Mouse (Mus musculus) left cerebral cortex, postnatal 4 days (tissue): ENCODE measurements around the gene 3830406C13Rik. TPM values are rescaled to one million over a fixed set of nuclear protein-coding genes. Genes with fewer than 3 reads are reported as not detected.

Experiments used
- DNase-seq: peaks from one replicate; pipeline ENCODE4 v3.0.0-alpha.2; 2022
- intact Hi-C: fragments of 180-260 bp; cut with DNase I; formaldehyde crosslinking; loops from one replicate; pipeline ENCODE4 v1.15.1; 2025
- total RNA-seq, 2 experiments: library from RNA; stranded (reverse); gene quantifications; 2 replicates each; pipeline ENCODE4 v1.2.3; 2021

The 3830406C13Rik gene
- total RNA-seq, 2 experiments from 2014 or later: 29.4 to 30.6 TPM

DNA sequence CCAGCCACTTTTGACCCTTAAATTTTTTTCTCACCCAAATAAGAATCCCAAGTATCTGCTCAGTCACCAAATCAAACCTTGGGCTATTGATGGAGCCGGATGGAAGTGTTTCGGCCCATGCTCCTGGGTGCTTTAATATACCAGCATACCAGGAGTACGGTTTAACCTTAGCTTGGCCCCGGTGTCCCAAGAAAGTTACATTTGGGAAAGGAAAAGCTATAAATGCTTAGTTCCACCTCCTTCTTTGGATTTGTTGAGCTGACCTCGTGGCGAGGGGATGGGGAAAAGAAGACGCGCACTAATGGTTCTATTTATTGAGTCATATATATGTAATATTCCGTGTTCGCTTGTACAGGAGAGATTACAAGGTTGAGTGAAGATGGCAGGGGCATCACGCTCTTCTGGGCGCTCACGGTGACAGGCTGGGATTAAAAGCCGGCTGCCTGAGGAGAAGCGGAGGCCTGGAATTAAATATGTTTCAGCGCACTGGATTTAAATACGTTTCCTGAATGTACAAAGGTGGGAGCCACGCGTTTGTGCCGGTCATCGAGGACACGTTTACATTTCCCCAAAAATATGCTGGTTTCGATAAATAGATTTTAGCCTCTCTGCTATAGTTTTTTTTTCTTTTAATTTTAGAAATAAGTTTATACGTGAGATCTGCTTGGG lies 58.0 kb downstream of the 3830406C13Rik start:
- DNase-seq: no peak
- intact Hi-C loops: loop anchor here (5.0 to 10.0 kb wide), 2 partner anchors 40 to 173 kb away; no protein-coding TSS in a partner anchor

- DNase-seq: no peak
- intact Hi-C loops: loop anchor here (5.0 to 10.0 kb wide), 2 partner anchors 40 to 172 kb away; no protein-coding TSS in a partner anchor
Measured at GRCm38 (mm10) chr14:12342458-12343131, 58.6 kb downstream of the 3830406C13Rik start.

- intact Hi-C loops: loop anchor here (5.0 to 10.0 kb wide), 2 partner anchors 41 to 171 kb away; no protein-coding TSS in a partner anchor
- no peak for DNase-seq
Measured at GRCm38 (mm10) chr14:12343451-12343941, 59.5 kb downstream of the 3830406C13Rik start.

GRCm38 (mm10) chr14:12344061-12344745 lies 60.2 kb downstream of the 3830406C13Rik start:
- no peak for DNase-seq

GRCm38 (mm10) chr14:12344746-12345240 lies 60.8 kb downstream of the 3830406C13Rik start:
- DNase-seq: no peak
- intact Hi-C loops: loop anchor here (5.0 to 10.0 kb wide), 2 partner anchors 42 to 170 kb away; no protein-coding TSS in a partner anchor

More at GRCm38 (mm10) chr14:12344061-12344745, 60.2 kb downstream of the 3830406C13Rik start:
- intact Hi-C loops: loop anchor here (5.0 to 10.0 kb wide), 2 partner anchors 42 to 171 kb away; no protein-coding TSS in a partner anchor

- intact Hi-C loops: loop anchor here (10.0 kb wide), 1 partner anchor 169 kb away; no protein-coding TSS in a partner anchor
- no peak for DNase-seq
Measured at GRCm38 (mm10) chr14:12345241-12345921, 61.4 kb downstream of the 3830406C13Rik start.

GRCm38 (mm10) chr14:12346011-12346864 lies 62.3 kb downstream of the 3830406C13Rik start:
- intact Hi-C loops: loop anchor here (10.0 kb wide), 1 partner anchor 169 kb away; no protein-coding TSS in a partner anchor
- DNase-seq: no peak

- no peak for DNase-seq
- intact Hi-C loops: loop anchor here (10.0 kb wide), 1 partner anchor 168 kb away; no protein-coding TSS in a partner anchor
Measured at GRCm38 (mm10) chr14:12346865-12347600, 63.1 kb downstream of the 3830406C13Rik start.

DNA sequence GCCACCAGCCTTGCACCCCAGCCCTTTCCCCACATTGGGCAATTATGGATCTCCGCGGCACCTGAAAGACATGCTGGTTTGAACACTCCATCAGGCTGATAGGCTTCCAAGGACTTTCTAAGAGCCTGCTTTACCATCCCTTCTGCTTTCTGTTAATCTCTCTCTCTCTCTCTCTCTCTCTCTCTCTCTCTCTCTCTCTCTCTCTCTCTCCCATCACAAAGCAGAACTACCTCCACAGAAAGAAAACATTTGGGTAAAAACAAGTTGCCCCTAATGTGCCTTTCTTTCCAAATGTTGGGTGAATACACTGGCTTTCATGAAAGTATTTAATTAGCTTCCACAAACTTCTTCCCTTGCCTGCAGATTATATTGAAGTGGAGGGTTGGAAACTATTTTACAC lies 64.1 kb downstream of the 3830406C13Rik start, which contains the start of gene Fezf2:
Fezf2 (minus strand) TSS at position 101 of the 400 bp plus-strand sequence.
- intact Hi-C loops: loop anchor here (10.0 kb wide), 1 partner anchor 167 kb away; no protein-coding TSS in a partner anchor
- DNase-seq: no peak

GRCm38 (mm10) chr14:12349334-12350090 lies 65.5 kb downstream of the 3830406C13Rik start:
- intact Hi-C loops: loop anchor here (10.0 kb wide), 1 partner anchor 165 kb away; no protein-coding TSS in a partner anchor
- no peak for DNase-seq

DNA sequence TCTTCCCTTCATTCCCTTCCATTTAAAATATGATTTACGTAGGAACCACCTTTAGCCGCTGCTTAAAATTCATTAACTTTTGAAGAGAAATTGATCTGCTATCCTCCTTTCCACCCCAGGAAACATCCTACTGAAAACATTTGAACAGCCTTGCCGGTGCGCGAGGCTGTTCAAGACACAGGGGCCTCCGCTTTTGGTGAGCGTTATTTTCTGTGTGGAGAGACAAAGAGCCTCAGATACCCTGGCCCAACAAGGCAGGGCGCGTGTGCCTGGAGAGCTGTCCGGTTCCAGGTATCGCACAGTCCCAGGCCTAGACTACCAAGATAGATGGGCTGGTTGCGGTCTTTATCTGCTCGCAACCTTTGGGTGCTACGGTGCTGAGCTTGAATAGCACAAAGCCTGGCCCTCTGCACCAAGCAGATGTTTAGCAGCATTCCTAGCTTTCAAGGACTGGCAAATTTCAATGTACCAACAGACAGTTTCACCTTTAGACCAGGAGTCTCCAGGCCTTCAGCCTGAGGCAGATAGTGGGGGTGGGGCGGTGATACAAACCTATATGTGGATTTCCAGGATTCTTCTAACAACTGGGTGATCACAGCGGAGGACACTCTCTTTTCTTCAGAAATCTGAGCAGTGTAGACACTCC lies 66.4 kb downstream of the 3830406C13Rik start:
- no peak for DNase-seq
- intact Hi-C loops: no loop called here

Other genes with a start within 250 kb of the 3830406C13Rik start
- not detected for gene Gm49355, start 197 bp upstream of the 3830406C13Rik start, total RNA-seq
- gene Fezf2, start 64.0 kb downstream of the 3830406C13Rik start, total RNA-seq: 10 to 100 TPM; 53.3 to 54.3 TPM